Mouse (Mus musculus) erythroid progenitor cell, adult 5-6 weeks (primary cell): ENCODE results near the gene Atxn7l2. TPM values are rescaled to one million over a fixed set of nuclear protein-coding genes. Genes with fewer than 3 reads are reported as not detected.
"Not testable (repeated sequence)": the region's sequence is repeated elsewhere in the genome, so short reads cannot be mapped to it uniquely, and the experiment has no call there.

Experiments used
- ATAC-seq: replicated peaks from 2 replicates; pipeline ENCODE4 v1.8.0; 2016; ENCODE audit warnings: moderate number of reproducible peaks, mild to moderate bottlenecking, moderate TSS enrichment, inconsistent platforms; ENCODE audit not compliant: poor library complexity, low FRiP score, severe bottlenecking
- total RNA-seq, 2 experiments: library from RNA; stranded (forward) in 1 of 2; stranded (reverse) in 1 of 2; fragments of 150-400 nt in 1 of 2; fragments of 186-747, 209-891 nt in 1 of 2; gene quantifications; 2 replicates each; pipeline versions ENCODE4 v1.2.3 to v1.2.4; 2015 to 2017; ENCODE audit warnings: low replicate concordance in 2 of 2

Atxn7l2 gene
- 0.36 and 5.4 TPM in 2 replicates for total RNA-seq (2015; ENCODE audit: low replicate concordance)
- total RNA-seq (2017; ENCODE audit: low replicate concordance), result not detected in 2 replicates

DNA sequence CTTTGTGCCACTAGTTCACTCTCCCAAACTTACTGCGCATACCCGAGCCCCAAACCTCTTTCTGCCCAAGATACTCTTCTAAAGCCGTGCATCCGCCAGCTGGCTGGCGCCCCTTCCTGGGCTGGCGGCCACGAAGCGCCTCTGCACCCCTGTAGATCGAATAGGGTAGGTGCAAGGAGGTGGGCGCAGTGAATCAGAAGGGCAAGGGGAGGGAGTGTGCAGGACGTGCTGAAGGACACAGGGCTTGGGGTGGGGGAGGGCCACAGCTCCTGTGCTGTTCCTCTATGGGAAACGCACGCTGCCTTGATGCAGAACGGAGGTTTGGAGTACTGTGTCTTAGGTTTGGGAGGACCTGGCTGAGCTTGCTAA, at the start of gene Atxn7l2:
Atxn7l2 (minus strand) TSS at position 164 of the 369 bp plus-strand sequence.
- ATAC-seq, result peak; percentile 20

- no peak for ATAC-seq
These were observed 48.6 kb upstream of the Atxn7l2 start for GRCm38 (mm10) chr3:108259319-108259718.

DNA sequence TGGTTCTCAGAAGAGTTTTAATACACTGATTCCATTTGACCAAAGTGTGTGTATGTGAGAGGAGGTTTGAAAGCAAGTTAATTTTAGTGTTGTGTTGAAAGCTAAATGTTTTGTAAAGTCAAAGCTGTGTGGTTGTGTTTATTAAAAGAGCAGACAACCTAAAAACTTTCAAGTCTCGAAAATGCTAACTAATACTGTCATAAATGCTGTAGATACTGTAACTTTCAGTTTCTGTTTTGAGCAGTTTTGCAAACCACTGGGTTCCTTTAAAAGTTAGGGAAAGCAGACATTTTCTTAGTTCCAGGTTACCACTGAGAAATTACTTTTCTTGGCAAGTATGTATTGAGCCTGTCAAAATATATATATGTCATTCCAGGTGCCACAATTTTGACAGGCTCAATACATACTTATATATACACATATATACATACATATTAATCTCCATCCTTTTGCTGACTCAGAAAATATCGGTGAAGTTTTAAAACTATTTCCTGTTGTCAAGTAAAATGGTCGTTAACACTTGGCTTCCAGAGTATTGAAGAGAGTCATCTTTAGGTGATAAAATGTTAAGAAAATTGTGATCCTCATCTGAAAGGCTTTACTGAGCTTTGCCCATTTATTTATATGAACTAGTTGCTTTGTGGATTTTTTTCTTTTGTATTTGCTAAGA, 47.2 kb upstream of the Atxn7l2 start:
- no peak for ATAC-seq

DNA sequence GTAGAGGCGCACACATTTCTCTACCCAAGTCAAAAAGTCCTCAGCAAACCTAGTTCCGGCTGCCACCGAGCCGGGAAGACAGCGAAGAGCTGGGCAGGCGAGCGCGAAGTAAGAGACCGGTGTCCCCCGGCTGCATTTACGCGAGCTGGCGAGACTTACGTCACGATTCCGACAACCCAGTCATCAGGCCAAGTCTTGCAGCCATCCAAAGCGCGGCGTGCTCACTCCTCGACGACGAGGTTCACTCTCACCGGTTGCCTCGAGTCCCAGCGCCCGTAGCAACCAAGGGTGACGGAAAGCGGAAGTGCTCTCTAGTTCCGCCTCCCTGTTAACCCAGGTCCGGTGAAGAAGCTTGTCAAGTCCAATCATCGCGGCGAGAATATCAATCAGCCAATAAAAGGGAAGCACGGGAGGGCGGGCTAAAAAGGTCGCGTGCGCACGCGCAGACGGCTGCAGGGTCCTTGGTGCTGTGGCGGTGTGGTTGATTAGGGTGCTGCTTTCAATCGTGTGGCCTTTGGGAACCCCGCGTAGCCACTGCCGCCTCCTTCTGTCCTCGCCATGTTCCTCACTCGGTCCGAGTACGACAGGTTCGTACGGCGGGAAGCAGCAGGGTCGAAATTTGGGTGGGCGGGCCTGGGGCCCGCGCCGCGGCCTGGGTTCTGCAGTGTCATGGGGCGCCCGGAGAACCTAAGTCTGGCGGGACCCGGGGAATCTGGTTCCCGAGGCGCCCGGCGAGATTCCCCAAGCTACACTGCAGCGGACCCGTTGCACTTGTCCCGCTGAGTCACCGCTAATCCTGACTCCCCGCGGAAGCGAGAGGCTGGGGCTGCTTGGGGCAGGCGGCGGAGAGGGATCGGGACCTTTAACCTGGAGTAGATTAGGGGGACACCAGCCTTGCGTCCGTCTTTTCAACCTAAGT, 46.2 kb upstream of the Atxn7l2 start, which contains the start of gene Psma5:
Psma5 (plus strand) TSS at position 208 of the 919 bp plus-strand sequence.
- peak; percentile 99 for ATAC-seq

DNA sequence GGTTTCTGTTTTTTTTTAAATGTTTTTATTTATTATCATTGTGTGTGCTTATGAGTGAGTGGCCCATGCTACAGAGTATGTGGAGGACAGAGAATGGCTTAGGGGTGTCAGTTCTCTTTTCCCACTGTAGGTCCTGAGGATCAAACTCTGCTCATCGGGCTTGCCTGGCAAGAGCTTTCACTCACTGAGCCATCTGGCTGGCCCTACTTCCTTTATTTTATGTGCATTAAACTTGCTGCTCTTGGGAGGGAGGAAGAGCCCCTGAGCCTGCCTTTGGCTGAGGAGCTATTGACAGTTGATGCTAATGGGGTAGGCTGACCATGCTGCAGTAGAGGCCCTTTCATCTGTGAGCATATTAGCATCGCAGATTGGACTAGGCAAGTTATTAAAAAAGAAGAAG, 36.1 kb upstream of the Atxn7l2 start:
- no peak for ATAC-seq

DNA sequence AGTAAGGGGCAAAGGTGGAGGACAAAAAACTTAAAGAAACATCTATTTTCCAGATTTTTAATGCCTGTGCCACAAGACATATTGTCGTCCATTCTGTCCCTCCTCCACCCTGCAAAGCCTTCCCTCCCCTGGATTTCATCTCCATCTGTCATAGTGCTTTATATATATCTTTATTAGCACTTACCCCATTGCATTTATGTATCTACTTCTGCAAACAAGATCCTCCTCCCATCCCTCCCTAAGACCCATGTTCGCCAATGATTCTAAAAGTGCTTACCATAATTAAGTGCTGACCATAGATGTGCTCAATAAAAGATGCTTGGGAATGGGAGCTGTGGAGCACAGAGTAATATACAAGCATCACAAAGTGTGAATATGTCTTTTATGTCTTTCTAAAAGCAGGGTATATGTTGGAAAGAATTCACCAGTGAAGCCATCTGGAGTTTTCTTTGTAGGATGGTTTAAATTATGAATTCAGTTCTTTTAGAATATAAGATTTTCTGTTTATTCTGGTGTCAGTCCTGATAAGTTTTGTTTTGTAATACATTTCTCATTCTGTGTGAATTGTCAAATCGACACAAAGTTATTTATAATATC, 30.6 kb upstream of the Atxn7l2 start:
- no peak for ATAC-seq

DNA sequence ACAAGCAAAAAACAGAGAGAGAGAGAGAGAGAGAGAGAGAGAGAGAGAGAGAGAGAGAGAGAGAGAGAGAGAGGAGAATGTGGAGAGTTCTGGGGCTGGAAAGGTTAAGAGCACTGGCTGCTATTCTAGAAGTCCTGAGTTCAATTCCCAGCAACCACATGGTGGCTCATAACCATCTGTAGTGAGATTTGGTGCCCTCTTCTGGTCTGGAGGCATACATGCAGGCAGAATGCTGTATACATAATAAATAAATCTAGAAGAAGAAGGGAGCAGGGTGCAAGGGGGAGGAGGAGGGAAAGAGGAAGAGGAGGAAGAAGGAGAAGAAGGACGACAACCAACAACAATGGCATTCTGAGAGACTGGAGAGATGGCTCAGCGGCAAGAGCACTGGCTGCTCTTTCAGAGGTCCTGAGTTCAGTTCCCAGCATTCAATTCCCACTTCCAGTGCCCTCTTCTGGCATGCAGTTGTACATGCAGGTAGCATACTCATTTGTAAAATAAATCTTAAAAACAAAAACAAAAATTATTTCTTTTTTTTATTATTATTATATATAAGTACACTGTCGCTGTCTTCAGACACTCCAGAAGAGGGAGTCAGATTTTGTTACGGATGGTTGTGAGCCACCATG, 26.9 kb upstream of the Atxn7l2 start:
- ATAC-seq, result not testable (repeated sequence)

- ATAC-seq, result no peak
These were observed 20.9 kb upstream of the Atxn7l2 start for GRCm38 (mm10) chr3:108231646-108232045.

GRCm38 (mm10) chr3:108227521-108227920, 16.8 kb upstream of the Atxn7l2 start:
- no peak for ATAC-seq

DNA sequence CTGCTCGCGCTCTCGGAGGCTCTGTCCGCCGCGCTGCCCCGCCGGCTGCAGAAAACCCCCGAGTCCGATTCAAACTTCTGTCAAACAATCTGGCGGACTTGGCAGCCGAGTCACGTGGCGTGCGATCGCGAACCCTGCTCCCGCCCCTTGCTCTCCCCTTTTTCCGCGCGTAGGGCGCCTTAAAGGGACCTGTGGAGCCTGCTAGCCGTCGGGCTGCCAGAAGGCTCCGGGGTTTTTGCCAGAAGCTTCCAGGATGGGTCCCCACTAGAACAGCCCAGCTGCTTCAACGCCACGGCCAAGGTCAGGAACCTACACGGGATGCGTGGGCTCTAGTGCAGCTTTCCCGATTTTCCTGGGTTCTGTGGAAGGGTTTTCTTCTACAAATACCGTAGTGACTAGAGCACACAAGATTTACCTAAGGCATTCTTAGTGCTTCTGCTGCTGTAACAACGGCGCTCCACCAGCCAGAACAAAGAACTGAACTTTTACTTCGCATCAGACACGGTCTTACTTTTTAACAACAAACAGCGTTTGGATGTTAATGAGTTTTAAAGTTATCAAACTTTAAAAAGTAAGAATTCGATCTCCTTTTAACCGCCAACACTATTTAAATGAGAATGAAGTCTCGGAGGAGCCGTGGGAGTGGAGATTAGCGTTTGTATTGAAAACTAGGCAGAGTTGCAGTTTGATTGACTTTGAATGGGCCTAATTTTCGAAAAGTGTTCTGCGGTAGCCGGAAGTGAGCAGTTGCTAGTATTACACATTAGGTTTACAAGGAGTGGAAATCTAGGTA, 16.0 kb upstream of the Atxn7l2 start, which contains the start of gene Sypl2:
Sypl2 (minus strand) TSS at position 91 of the 793 bp plus-strand sequence.
- no peak for ATAC-seq

- ATAC-seq, result no peak
These were observed 15.2 kb upstream of the Atxn7l2 start for GRCm38 (mm10) chr3:108225711-108226557.

DNA sequence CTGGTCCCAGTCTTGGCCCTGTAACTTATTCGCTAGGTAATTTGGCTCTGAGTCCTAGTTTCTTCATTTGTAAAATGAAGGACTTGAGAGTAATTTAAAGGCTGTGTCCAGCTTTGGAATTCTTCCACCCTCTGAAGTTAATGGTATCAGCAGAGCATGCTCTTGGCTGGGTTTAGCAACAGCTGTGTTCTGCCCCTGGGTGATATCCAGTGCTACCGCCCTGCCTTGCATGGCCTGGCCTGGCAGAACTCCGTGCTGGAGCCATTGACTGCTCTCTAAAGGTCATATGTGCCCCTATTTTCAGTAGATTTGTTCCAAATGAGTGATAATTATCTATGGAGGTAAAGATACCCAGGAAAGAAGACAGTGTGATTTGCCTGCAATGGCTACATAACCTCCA, 9.9 kb upstream of the Atxn7l2 start:
- no peak for ATAC-seq

GRCm38 (mm10) chr3:108214734-108215133, 4.0 kb upstream of the Atxn7l2 start:
- ATAC-seq, result no peak

DNA sequence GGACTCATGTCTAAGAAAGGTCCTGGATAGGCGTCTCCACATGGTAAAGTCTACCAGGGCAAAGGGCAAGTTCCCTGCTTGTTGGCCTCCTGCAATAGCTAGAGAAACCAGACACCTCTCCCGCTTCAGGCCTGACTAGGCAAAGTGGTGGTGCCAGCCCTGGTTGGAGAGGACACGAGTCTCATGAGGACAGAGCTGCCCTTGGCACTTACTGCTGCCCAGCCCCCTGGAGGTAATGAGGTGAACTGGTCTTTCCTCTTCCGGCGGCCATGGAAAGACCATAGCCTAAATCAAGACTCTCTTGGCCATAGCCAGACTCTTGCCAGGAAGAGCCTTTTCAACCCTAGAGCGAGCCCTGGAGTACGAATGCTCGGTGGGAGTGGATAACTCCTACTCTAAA, 1.7 kb upstream of the Atxn7l2 start:
- no peak for ATAC-seq

GRCm38 (mm10) chr3:108211845-108212244, 1.1 kb upstream of the Atxn7l2 start:
- ATAC-seq, result no peak

DNA sequence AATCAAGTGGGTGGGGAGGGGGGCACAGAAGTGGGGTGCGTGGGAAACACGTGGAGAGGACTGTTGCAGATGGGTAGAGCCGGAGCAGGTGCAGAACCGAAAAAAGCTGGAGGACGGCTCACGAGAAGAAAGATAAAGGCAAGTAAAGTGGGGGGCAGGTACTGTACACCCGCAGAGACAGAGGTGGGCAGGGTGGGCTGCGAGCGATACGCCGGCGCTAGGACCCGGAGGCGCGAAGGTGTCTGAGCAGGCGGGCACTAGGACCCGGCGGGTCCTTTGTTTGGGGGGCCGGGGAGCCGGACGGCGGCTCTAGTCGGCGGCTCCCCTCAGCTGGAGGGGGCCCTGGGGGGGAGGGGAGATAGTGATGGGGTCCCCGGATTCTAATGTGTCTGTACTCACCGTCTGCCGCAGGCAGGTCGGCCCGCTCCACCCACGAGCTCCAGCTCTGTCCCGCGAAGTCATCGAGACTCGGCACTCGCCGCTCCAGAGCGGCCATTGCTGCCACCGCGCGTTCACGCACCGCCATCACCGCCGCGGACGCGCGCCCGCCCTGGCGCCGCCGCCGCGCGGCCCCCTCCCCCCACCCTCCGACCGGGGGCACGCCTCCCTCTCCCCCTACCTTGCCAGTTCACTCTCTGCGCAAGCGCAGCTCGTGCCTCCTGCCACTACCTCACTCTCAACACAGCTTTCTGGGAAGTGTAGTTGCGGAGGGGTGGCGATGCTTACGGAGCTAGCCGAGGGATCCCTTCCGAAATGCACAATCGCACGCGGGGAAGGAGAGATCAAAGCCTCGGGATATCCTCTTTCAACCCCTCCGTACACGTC, 576 bp downstream of the Atxn7l2 start:
- ATAC-seq, result peak; percentile 76

DNA sequence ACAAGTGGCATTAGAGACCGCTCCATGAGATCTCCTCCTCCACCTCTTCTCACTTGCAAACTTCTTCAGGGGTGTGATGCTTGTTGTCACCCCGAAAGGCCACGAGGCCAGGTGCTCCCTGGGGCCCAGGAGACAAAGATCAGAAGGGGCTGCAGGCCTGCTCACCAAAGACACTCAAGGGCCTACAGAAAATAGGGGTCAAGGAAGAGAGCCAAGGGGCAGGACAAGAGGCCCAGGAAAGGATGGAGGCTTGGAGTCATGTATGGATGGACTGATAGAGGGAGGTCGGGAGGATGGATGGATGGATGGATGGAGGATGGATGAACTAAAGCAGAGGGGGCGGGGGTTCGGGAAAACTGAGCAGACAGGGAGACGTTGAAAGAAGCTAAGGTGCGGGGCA, 1.2 kb downstream of the Atxn7l2 start:
- ATAC-seq, result no peak
